Mouse (Mus musculus): Measurements from ENCODE around the gene Ubash3a. TPM values are rescaled to one million over a fixed set of nuclear protein-coding genes. Genes with fewer than 3 reads are reported as not detected.

Ubash3a gene
- 1 to 10 TPM; 7.2 TPM for total RNA-seq (2023)

GRCm38 (mm10) chr17:31207771-31208334 lies at the start of gene Ubash3a:
Gene Ubash3a, plus strand, starts transcription at chr17:31207873.

DNA sequence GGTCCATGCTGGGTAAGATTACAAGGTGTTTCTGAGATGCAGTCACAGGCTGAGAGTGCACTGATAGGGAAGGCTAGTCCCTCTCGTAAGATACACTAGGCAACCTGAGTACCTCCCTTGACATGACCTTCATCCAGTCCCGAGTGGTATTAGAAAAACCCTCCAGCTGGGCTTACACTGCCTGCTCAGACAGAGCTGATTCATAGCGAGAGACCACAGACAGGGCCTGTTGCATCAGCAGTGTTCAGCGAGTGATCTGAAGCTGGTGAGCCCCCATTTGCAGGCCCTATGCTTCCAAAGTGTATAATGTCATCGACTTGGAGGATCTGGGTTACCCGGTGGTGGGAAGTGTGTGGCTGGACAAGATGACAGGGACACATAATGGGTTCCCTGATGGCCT lies 42.5 kb upstream of the Ubash3a start, which contains the start of gene Tff1:
Gene Tff1, minus strand, starts transcription at position 151 of the 400 bp plus-strand sequence.

GRCm38 (mm10) chr17:31198877-31199276 lies 8.8 kb upstream of the Ubash3a start, which contains the start of gene Tmprss3:
Gene Tmprss3, minus strand, starts transcription at chr17:31198977.

GRCm38 (mm10) chr17:31276922-31277918 lies 69.5 kb downstream of the Ubash3a start, which contains the start of gene Rsph1:
Gene Rsph1, minus strand, starts transcription at chr17:31277383.

GRCm38 (mm10) chr17:31286492-31286891 lies 78.8 kb downstream of the Ubash3a start, which contains the start of gene Slc37a1:
Gene Slc37a1, plus strand, starts transcription at chr17:31286792.

Other genes with a start within 250 kb of the Ubash3a start
- 10 to 100 TPM; 48.6 to 50.0 TPM for gene Abcg1, start 150.2 kb upstream of the Ubash3a start, total RNA-seq (2023)
- not detected for gene Tff3, start 78.2 kb upstream of the Ubash3a start, total RNA-seq (2023)
- not detected for gene Tff2, start 63.6 kb upstream of the Ubash3a start, total RNA-seq (2023)
- not detected for gene Tff1, start 42.6 kb upstream of the Ubash3a start, total RNA-seq (2023)
- 1 to 10 TPM; 1.8 TPM for gene Tmprss3, start 8.9 kb upstream of the Ubash3a start, total RNA-seq (2023)
- gene Rsph1, start 69.5 kb downstream of the Ubash3a start, total RNA-seq (2023), result 1 to 10 TPM; 2.8 to 4.0 TPM
- gene Slc37a1, start 78.9 kb downstream of the Ubash3a start, total RNA-seq (2023), result 10 to 100 TPM; 25.4 to 35.6 TPM
- not detected for gene Pde9a, start 178.3 kb downstream of the Ubash3a start, total RNA-seq (2023)

Data from neutrophil, adult 83 days (primary cell).